Mouse (Mus musculus) embryonic facial prominence, embryonic 10.5 days (tissue): Measurements from ENCODE around the gene Maml2. TPM values are rescaled to one million over a fixed set of nuclear protein-coding genes. Genes with fewer than 3 reads are reported as not detected.

Experiments
- DNase-seq: peaks from one replicate; pipeline ENCODE4 v3.0.0-alpha.2; 2017; ENCODE audit warnings: low spot score
- H3K27ac ChIP-seq: fragments of 300-500 bp; sonication (generic); replicated peaks from 2 replicates; pipeline ENCODE4 v1.5.1; 2016; ENCODE audit warnings: mild to moderate bottlenecking
- H3K27me3 ChIP-seq: fragments of 300-500 bp; sonication (generic); replicated peaks from 2 replicates; pipeline ENCODE4 v1.6.1; 2016; ENCODE audit warnings: low read depth, mild to moderate bottlenecking; ENCODE audit not compliant: poor library complexity, severe bottlenecking
- H3K36me3 ChIP-seq: fragments of 300-500 bp; sonication (generic); replicated peaks from 2 replicates; pipeline ENCODE4 v1.6.1; 2016; ENCODE audit warnings: mild to moderate bottlenecking, moderate library complexity
- H3K4me1 ChIP-seq: fragments of 300-500 bp; sonication (generic); 2 replicates; pipeline ENCODE4 v1.6.1; 2016
- H3K4me3 ChIP-seq: fragments of 300-500 bp; sonication (generic); 2 replicates; pipeline ENCODE4 v1.5.1; 2016; ENCODE audit warnings: mild to moderate bottlenecking, moderate library complexity
- H3K9me3 ChIP-seq: fragments of 300-500 bp; sonication (generic); 2 replicates; pipeline ENCODE4 v1.6.1; 2016; ENCODE audit warnings: mild to moderate bottlenecking
- WGBS: fragments of 180-500 bp; shearing (Covaris S2); methylation state at CpG from one replicate; pipeline ENCODE4 v1.1.7; 2016; 5-methylcytosine and 5-hydroxymethylcytosine counted together
- polyA plus RNA-seq: library from polyadenylated mRNA; unstranded; fragments of >200 nt; fragmentation: Nextera tagmentation; extraction: Ambion mirVana; gene quantifications from 2 replicates; pipeline ENCODE4 v1.2.1, GENCODE M21; 2016

Gene Maml2
- polyA plus RNA-seq, 1 experiment from 2014 or later, result 8.0 TPM

DNA sequence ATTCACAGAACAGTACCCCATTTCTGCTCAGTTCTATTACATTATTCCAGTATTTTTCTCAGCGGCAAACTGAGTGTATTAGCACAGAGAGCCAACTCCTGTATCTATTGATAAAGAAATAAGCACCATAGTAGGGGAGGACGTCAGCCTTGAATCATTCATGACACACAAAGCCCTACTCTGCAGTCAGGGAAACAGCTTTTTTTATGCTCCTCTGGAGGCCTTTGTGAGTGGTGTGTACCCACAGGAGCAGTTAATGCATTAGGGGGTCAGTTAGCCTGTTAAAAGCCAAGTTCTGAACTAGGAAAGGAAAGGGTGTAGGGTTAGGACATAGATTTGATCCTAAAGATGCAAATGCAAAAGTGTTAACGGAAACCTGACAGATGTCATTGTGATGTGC lies 328.7 kb downstream of the Maml2 start:
- Histone ChIP-seq H3K27me3 (no peaks in the 10 kb centered on the region), H3K9me3 (no peaks in the 10 kb centered on the region), H3K27ac (no peak overlapping the region), H3K4me3 (no peak overlapping the region), H3K36me3 (peaks cover under 1% of the 10 kb centered on the region; the same call in 1 of the 2 replicates), H3K4me1 (no peaks in the 10 kb centered on the region; the same call in 1 of the 2 replicates)
- WGBS, result 81% methylated on average over 3 of the region's 3 CpGs
- no peak for DNase-seq

GRCm38 (mm10) chr9:13633371-13633770 lies 335.6 kb downstream of the Maml2 start:
- Histone ChIP-seq H3K4me3 (no peak overlapping the region), H3K27me3 (no peaks in the 10 kb centered on the region), H3K27ac (no peak overlapping the region), H3K4me1 (peaks cover 9% of the 10 kb centered on the region; the same call in 1 of the 2 replicates), H3K9me3 (no peaks in the 10 kb centered on the region), H3K36me3 (no peaks in the 10 kb centered on the region)
- no peak for DNase-seq
- 79% methylated on average over 1 of the region's 1 CpGs for WGBS

DNA sequence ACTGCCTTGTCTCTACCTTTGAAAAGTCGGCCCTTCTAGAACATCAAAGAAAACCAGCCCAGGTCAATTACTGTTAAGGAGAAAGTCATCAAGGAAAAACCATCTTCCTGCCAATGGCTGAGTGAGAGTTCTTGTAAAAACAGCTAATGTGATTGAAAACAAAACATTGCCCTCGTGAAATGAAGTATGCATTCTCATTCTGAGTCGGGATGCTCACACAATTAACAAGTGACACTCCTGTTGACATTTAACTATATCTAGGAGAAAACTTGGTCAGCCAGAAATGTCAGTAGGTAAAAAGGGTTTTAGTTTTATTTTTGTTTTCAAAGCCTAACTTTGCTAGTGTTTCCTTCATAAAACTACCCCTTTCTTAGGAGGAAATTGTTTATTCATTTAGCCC lies 341.9 kb downstream of the Maml2 start:
- DNase-seq, result no peak
- no peaks in the 10 kb centered on the region for H3K9me3 ChIP-seq
- no peaks in the 10 kb centered on the region for H3K27me3 ChIP-seq
- no peak overlapping the region for H3K4me3 ChIP-seq
- H3K4me1 ChIP-seq, result peaks cover 14% of the 10 kb centered on the region
- H3K27ac ChIP-seq, result no peak overlapping the region
- WGBS, result 51% methylated on average over 3 of the region's 3 CpGs
- no peaks in the 10 kb centered on the region for H3K36me3 ChIP-seq

DNA sequence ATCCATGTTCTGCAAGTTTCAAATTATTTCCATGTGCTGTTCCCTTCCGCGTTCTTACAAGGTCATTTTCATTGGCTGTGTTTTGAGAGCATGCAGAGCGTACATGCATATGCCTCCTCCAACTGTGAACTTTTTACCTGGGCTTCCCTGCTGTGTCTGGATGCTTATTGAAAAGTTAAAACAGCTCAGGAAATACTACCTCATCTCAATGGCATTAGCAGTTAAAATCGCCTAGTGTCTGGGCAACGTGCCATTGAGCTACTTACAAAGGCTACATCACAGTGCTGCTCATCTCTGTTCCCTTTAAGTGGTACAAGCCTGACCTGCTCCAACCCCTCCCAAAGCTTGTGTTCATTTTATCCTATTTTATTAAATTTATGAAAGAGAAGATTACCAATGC lies 347.4 kb downstream of the Maml2 start:
- WGBS, result 59% methylated on average over 5 of the region's 5 CpGs
- no peak for DNase-seq
- no peaks in the 10 kb centered on the region for H3K36me3 ChIP-seq
- no peaks in the 10 kb centered on the region for H3K9me3 ChIP-seq
- H3K4me1 ChIP-seq, result peaks cover 25% of the 10 kb centered on the region
- no peak overlapping the region for H3K4me3 ChIP-seq
- no peaks in the 10 kb centered on the region for H3K27me3 ChIP-seq
- H3K27ac ChIP-seq, result peak overlapping the region; percentile 76; the same call in 1 of the 2 replicates

- H3K9me3 ChIP-seq, result no peaks in the 10 kb centered on the region
- 73% methylated on average over 2 of the region's 2 CpGs for WGBS
- no peak for DNase-seq
Measured at GRCm38 (mm10) chr9:13651065-13651464, 353.3 kb downstream of the Maml2 start.

DNA sequence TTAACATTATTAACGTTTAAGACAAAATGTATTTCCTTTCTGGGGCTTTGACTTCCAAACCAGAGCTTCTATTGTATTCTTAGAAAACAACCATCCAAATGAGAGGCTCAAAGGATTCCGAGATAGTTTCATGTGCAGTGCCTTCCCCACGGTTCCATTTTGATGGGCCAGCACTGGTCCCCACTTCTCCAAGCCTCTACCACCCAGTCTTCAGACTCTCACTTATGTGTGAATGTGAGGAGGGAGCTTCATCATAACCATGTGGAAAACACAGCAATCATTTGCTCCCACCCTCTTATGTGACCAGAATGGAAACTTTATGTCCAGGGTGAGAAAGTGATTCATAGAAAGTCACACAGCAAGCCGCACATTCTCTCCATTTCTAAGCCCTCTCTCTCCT lies 354.1 kb downstream of the Maml2 start:
- no peaks in the 10 kb centered on the region for H3K27me3 ChIP-seq
- H3K9me3 ChIP-seq, result no peaks in the 10 kb centered on the region
- no peaks in the 10 kb centered on the region for H3K36me3 ChIP-seq
- peak overlapping the region; percentile 54 for H3K27ac ChIP-seq
- no peak for DNase-seq
- H3K4me1 ChIP-seq, result peaks cover 12% of the 10 kb centered on the region
- no peak overlapping the region for H3K4me3 ChIP-seq
- 67% methylated on average over 4 of the region's 4 CpGs for WGBS

More at GRCm38 (mm10) chr9:13651065-13651464, 353.3 kb downstream of the Maml2 start:
- no peaks in the 10 kb centered on the region for H3K27me3 ChIP-seq
- no peak overlapping the region for H3K4me3 ChIP-seq
- peaks cover 12% of the 10 kb centered on the region for H3K4me1 ChIP-seq
- H3K27ac ChIP-seq, result no peak overlapping the region
- H3K36me3 ChIP-seq, result no peaks in the 10 kb centered on the region

- 45% methylated on average over 8 of the region's 8 CpGs for WGBS
- no peaks in the 10 kb centered on the region for H3K36me3 ChIP-seq
- DNase-seq, result peak; percentile 19
- peaks cover 12% of the 10 kb centered on the region for H3K4me1 ChIP-seq
- no peaks in the 10 kb centered on the region for H3K9me3 ChIP-seq
- no peak overlapping the region for H3K4me3 ChIP-seq
- no peaks in the 10 kb centered on the region for H3K27me3 ChIP-seq
- H3K27ac ChIP-seq, result peak overlapping the region; percentile 54
Measured at GRCm38 (mm10) chr9:13652389-13652877, 354.7 kb downstream of the Maml2 start.

DNA sequence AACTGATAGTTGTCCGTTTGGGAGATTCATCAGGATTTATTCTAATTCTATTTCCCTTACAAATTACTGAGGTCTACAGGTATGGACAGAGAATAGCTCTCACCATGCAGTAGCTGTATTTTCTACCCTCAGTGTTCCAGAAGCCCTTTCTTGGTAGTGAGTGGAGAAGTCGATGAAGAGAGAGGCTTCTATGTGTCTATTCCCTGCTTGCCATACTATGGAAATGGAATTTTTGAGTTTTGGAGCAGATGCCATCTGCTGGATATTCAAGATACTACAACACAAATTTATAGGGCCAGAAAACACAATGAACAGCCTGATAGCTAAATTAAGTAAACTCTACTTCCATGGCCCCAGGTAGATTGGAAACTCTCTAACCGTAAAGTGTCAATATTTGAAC lies 355.2 kb downstream of the Maml2 start:
- DNase-seq, result no peak
- 37% methylated on average over 3 of the region's 3 CpGs for WGBS
- 0 out of 2 replicates have a peak overlapping the region, but pooled peaks have one; percentile 54 for H3K27ac ChIP-seq
- no peaks in the 10 kb centered on the region for H3K27me3 ChIP-seq
- H3K4me1 ChIP-seq, result peaks cover 12% of the 10 kb centered on the region
- H3K36me3 ChIP-seq, result no peaks in the 10 kb centered on the region
- H3K4me3 ChIP-seq, result no peak overlapping the region
- H3K9me3 ChIP-seq, result no peaks in the 10 kb centered on the region

GRCm38 (mm10) chr9:13661768-13662623 lies 364.2 kb downstream of the Maml2 start:
- Histone ChIP-seq H3K4me1 (peaks cover 20% of the 10 kb centered on the region), H3K27ac (peak overlapping the region; percentile 84), H3K36me3 (no peaks in the 10 kb centered on the region), H3K27me3 (no peaks in the 10 kb centered on the region), H3K4me3 (peak overlapping the region; percentile 47), H3K9me3 (no peaks in the 10 kb centered on the region)
- 2% methylated on average over 12 of the region's 12 CpGs for WGBS
- peak; percentile 58 for DNase-seq

DNA sequence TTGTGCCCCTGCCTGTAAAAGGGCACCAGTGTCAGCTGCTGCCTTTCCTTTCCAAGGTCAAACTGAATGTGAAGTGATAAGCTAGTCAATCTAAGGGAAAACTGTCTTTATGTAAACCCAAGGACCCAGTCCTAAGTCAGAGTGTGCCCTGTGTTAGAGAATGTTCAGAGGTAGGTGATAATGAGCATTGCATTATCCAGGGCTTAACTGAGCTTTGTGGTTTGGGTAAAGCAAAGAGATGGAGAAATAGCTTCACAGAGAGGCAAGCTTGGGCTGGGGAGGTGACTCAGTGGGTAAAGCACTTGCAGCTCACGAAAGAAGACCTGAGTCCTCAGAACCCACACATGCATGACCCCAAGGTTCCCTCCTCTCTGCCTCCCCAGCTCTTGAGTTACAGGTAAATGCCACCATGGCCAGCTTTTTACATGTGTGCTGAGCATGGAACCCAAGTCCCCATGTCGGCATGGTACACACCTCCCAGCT lies 367.8 kb downstream of the Maml2 start:
- Histone ChIP-seq H3K27me3 (no peaks in the 10 kb centered on the region), H3K27ac (no peak overlapping the region), H3K36me3 (no peaks in the 10 kb centered on the region), H3K9me3 (no peaks in the 10 kb centered on the region), H3K4me1 (peaks cover 20% of the 10 kb centered on the region), H3K4me3 (no peak overlapping the region)
- 85% methylated on average over 2 of the region's 2 CpGs for WGBS
- no peak for DNase-seq

DNA sequence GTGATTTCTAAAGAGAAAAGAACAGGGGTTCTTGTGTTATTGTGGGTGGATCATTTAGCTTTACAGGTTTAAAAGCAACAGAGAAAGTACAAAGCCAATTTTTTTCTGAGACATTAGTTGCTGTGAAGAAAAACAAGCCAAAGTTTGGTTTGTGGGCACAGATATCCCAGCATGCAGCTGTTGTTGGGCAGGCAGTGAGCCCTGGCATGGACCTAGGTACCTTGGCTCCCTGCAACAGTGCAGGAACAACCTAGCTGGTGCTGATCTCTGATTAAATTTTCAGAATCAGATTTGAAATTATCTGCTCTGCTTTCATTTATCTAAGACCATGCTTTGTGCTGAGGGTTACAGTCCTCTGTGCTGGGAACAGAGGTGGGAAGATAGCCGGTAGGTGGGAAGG lies 370.2 kb downstream of the Maml2 start:
- no peaks in the 10 kb centered on the region for H3K9me3 ChIP-seq
- H3K36me3 ChIP-seq, result no peaks in the 10 kb centered on the region
- H3K27me3 ChIP-seq, result no peaks in the 10 kb centered on the region
- 92% methylated on average over 1 of the region's 1 CpGs for WGBS
- no peak for DNase-seq
- H3K4me3 ChIP-seq, result no peak overlapping the region
- peaks cover 4% of the 10 kb centered on the region; the same call in 1 of the 2 replicates for H3K4me1 ChIP-seq
- no peak overlapping the region for H3K27ac ChIP-seq

DNA sequence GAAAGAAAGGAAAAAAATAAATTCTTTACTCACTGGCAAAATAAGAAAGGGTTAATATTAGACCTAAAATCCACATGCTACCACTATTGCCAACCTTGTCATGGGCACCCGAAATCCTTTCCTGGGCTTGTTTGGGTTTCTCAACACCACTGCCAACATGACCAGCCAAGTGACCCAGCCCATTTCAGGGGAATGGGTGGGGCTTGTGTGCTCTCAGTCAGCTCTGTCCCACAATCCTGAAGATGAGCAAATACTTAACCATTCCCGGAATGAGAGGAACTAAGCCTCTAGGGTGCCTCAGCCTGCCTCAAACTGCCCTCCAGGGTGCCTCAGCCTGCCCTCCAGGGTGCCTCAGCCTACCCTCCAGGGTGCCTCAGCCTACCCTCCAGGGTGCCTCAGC lies 371.0 kb downstream of the Maml2 start:
- H3K27me3 ChIP-seq, result no peaks in the 10 kb centered on the region
- no peak overlapping the region for H3K27ac ChIP-seq
- 79% methylated on average over 2 of the region's 2 CpGs for WGBS
- no peak for DNase-seq
- no peaks in the 10 kb centered on the region for H3K9me3 ChIP-seq
- no peak overlapping the region for H3K4me3 ChIP-seq
- H3K4me1 ChIP-seq, result no peaks in the 10 kb centered on the region
- H3K36me3 ChIP-seq, result no peaks in the 10 kb centered on the region
